9 mouse cellular contexts compared by ENCODE assay signal in the genomic region with DNA sequence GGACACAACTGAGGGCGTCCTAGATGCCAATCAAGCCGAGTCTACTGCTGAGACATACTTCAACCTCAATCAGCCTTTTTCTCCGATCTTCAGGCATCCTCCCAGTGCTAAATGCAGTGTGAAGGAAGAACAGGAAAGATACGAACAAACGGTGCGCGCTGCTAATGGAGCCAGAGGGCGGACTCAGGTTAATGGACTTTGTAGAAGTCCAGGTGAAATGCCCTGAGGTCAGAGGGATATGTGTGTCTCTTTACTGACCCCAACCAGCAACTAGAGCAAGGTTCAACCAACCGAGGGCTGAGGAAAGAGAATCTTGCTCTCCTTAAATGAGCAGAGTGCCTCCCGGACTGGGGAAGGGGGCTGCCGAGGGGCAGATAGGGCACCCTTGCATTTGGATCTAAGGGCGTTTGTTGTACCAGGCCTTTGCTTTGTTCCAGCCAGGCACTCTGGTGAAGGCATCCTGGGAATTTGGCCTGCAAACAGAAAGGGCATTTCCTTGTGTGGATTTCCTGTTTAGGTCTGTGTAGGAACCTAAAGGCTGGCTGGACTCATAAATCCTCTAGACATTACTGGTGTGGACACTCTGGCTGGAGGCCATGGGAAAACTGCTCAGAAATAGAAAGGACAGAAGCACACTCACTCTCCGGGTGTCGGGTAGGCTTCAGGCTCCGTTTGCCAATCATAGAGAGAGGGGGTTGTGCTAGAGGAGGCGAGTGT.
DNase-seq lines count a peak whose midpoint lies in the region; ATAC-seq and TF ChIP-seq lines count a peak whose summit lies in the region.
"Had no signal": no experiment of that assay in that cellular context is flagged by ENCODE, and none has a peak within 500 bp of the region (broad histone marks: within the 10 kb centered on the region; RNA-seq: fewer than 3 reads in every experiment).

No protein-coding gene starts in this region.

- TF ChIP-seq POLR2A in small intestine, adult 2 months (IDR thresholded peaks at IDR 0.05; ENCODE audit: low read depth, low read length): no peak

- H3K4me3 ChIP-seq in midbrain, embryonic 11.5 days (ENCODE audit: low read depth, low read length): no peak overlapping the region
- no peak overlapping the region for H3K4me3 ChIP-seq in midbrain, embryonic 16.5 days (ENCODE audit: low read depth, low read length)
- H3K4me3 ChIP-seq in heart, embryonic 14.5 days (ENCODE audit: control insufficient read depth in 1 of 2, insufficient read depth in 1 of 2, low read depth in 1 of 2, low read length in 2 of 2): no peak overlapping the region
- H3K4me3 ChIP-seq in limb, embryonic 11.5 days (ENCODE audit: low read depth, low read length): no peak overlapping the region
- H3K4me3 ChIP-seq in small intestine, adult 2 months (ENCODE audit: low read depth, low read length): no peak overlapping the region

- no peak overlapping the region for H3K9ac ChIP-seq in midbrain, embryonic 11.5 days (ENCODE audit: low read length)
- H3K9ac ChIP-seq in midbrain, embryonic 16.5 days (ENCODE audit: low read depth, low read length): no peak overlapping the region
- H3K9ac ChIP-seq in heart, embryonic 14.5 days (ENCODE audit: low read length): peak overlapping the region; percentile 38; the same call in 1 of the 2 replicates
- no peak overlapping the region for H3K9ac ChIP-seq in limb, embryonic 11.5 days (ENCODE audit: low read length)

- no peak overlapping the region for H3K27ac ChIP-seq in midbrain, embryonic 11.5 days (ENCODE audit: low read depth, low read length)
- H3K27ac ChIP-seq in midbrain, embryonic 16.5 days (ENCODE audit: low read length): no peak overlapping the region; the same call in 1 of the 2 replicates
- peak overlapping the region; percentile 55 to 73 for H3K27ac ChIP-seq in heart, embryonic 14.5 days (replicated peaks in 1 of 2; ENCODE audit: control insufficient read depth in 1 of 2, insufficient read depth in 1 of 2, low read depth in 2 of 2, low read length in 2 of 2)
- 0 out of 2 replicates have a peak overlapping the region, but pooled peaks have one; percentile 31 for H3K27ac ChIP-seq in limb, embryonic 11.5 days (replicated peaks; ENCODE audit: low read depth, low read length)
- peak overlapping the region; percentile 71 for H3K27ac ChIP-seq in small intestine, adult 2 months (ENCODE audit: insufficient read depth, low read depth, low read length)

- TF ChIP-seq CTCF in small intestine, adult 2 months (IDR thresholded peaks at IDR 0.05; ENCODE audit: extremely low read depth, insufficient read length, insufficient replicate concordance, low read depth, low read length): no peak

- H3K27me3 ChIP-seq in midbrain, embryonic 11.5 days (ENCODE audit: control insufficient read depth, insufficient read depth, low read length): no peaks in the 10 kb centered on the region
- no peaks in the 10 kb centered on the region for H3K27me3 ChIP-seq in midbrain, embryonic 16.5 days (ENCODE audit: control insufficient read depth, insufficient read depth, low read depth, low read length)
- H3K27me3 ChIP-seq in heart, embryonic 14.5 days (ENCODE audit: control insufficient read depth, insufficient read depth, low read length): no peaks in the 10 kb centered on the region
- H3K27me3 ChIP-seq in limb, embryonic 11.5 days (ENCODE audit: control insufficient read depth, insufficient read depth, low read length): no peaks in the 10 kb centered on the region
- H3K27me3 ChIP-seq in small intestine, adult 2 months (ENCODE audit: control insufficient read depth, insufficient read depth, low read length): no peaks in the 10 kb centered on the region

- H3K4me1 ChIP-seq in midbrain, embryonic 11.5 days (ENCODE audit: control insufficient read depth, insufficient read depth, low read length): no peaks in the 10 kb centered on the region
- no peaks in the 10 kb centered on the region for H3K4me1 ChIP-seq in midbrain, embryonic 16.5 days (ENCODE audit: control insufficient read depth, insufficient read depth, low read length)
- peaks cover 13 to 14% of the 10 kb centered on the region in 2 experiments for H3K4me1 ChIP-seq in heart, embryonic 14.5 days (ENCODE audit: control insufficient read depth in 2 of 2, insufficient read depth in 2 of 2, low read length in 2 of 2)
- H3K4me1 ChIP-seq in limb, embryonic 11.5 days (ENCODE audit: control insufficient read depth, insufficient read depth, low read length): no peaks in the 10 kb centered on the region
- H3K4me1 ChIP-seq in small intestine, adult 2 months (ENCODE audit: control insufficient read depth, insufficient read depth, insufficient read length, low read length): no peaks in the 10 kb centered on the region; the same call in none of the 2 replicates

- WGBS in midbrain, embryonic 11.5 days: 84% methylated on average over 16 of the region's 16 CpGs
- 80% methylated on average over 16 of the region's 16 CpGs for WGBS in midbrain, embryonic 16.5 days
- 55% methylated on average over 16 of the region's 16 CpGs for WGBS in heart, embryonic 14.5 days
- 78% methylated on average over 16 of the region's 16 CpGs for WGBS in limb, embryonic 11.5 days
- WGBS in small intestine, adult 2 months: 69% methylated on average over 16 of the region's 16 CpGs

- no peak for ATAC-seq in midbrain, embryonic 11.5 days (ENCODE audit: low FRiP score)
- no peak for ATAC-seq in midbrain, embryonic 16.5 days
- ATAC-seq in heart, embryonic 14.5 days (ENCODE audit: insufficient number of reproducible peaks, insufficient read depth, low FRiP score, low read depth): no peak
- no peak for ATAC-seq in limb, embryonic 11.5 days (ENCODE audit: insufficient number of reproducible peaks, low FRiP score, low TSS enrichment, low read depth)

- H3K4me2 ChIP-seq in midbrain, embryonic 11.5 days: no peak overlapping the region
- H3K4me2 ChIP-seq in midbrain, embryonic 16.5 days (ENCODE audit: low read length): no peak overlapping the region
- peak overlapping the region; percentile 21 for H3K4me2 ChIP-seq in heart, embryonic 14.5 days (ENCODE audit: low read length)
- no peak overlapping the region for H3K4me2 ChIP-seq in limb, embryonic 11.5 days (ENCODE audit: low read depth, severe bottlenecking)

- peak; percentile 60 for DNase-seq in midbrain, embryonic 11.5 days (ENCODE audit: low spot score, missing footprints)
- DNase-seq in limb, embryonic 11.5 days (ENCODE audit: low spot score): no peak
- no peak for DNase-seq in right cerebral cortex, postnatal 36 days (ENCODE audit: low spot score in 2 of 2)
- DNase-seq in spleen, postnatal 10 days (ENCODE audit: low spot score in 2 of 2): no peak
- no peak for DNase-seq in ovary, postnatal 10 days (ENCODE audit: low spot score)

- H3K9me3 ChIP-seq in midbrain, embryonic 11.5 days (ENCODE audit: control insufficient read depth, low read length): no peaks in the 10 kb centered on the region
- H3K9me3 ChIP-seq in midbrain, embryonic 16.5 days (replicated peaks; ENCODE audit: control insufficient read depth, low read length, poor library complexity, severe bottlenecking): no peaks in the 10 kb centered on the region
- H3K9me3 ChIP-seq in heart, embryonic 14.5 days (ENCODE audit: control insufficient read depth, low read length): no peaks in the 10 kb centered on the region
- no peaks in the 10 kb centered on the region for H3K9me3 ChIP-seq in limb, embryonic 11.5 days (ENCODE audit: control insufficient read depth, low read length)
- H3K9me3 ChIP-seq: G1E had no signal

- H3K36me3 ChIP-seq in midbrain, embryonic 11.5 days (ENCODE audit: control insufficient read depth, insufficient read depth, low read length): no peaks in the 10 kb centered on the region
- H3K36me3 ChIP-seq in midbrain, embryonic 16.5 days (ENCODE audit: control insufficient read depth, insufficient read depth, low read length): no peaks in the 10 kb centered on the region
- H3K36me3 ChIP-seq in heart, embryonic 14.5 days (ENCODE audit: control insufficient read depth, insufficient read depth, low read length): no peaks in the 10 kb centered on the region
- no peaks in the 10 kb centered on the region for H3K36me3 ChIP-seq in limb, embryonic 11.5 days (ENCODE audit: control insufficient read depth, insufficient read depth, low read length)
- H3K36me3 ChIP-seq in small intestine, adult 2 months (ENCODE audit: control insufficient read depth, insufficient read depth, low read length): no peaks in the 10 kb centered on the region
- H3K36me3 ChIP-seq: G1E had no signal

Comparison
In these comparisons a context has a peak if more than half of its experiments do, and no peak if none do; other contexts are left out.
1. H3K27ac ChIP-seq: peak in heart, embryonic 14.5 days (2 of 2), limb, embryonic 11.5 days (single experiment) and small intestine, adult 2 months (single experiment); none in midbrain, embryonic 11.5 days (single experiment) and midbrain, embryonic 16.5 days (single experiment).